Mouse (Mus musculus): Measurements from ENCODE around the gene Gpm6b. TPM values are rescaled to one million over a fixed set of nuclear protein-coding genes. Genes with fewer than 3 reads are reported as not detected.

Gpm6b gene
- total RNA-seq, 2 experiments from 2014 or later, result 12.4 to 12.9 TPM

Other genes with a start within 250 kb of the Gpm6b start
- gene Gemin8, start 68.5 kb upstream of the Gpm6b start, total RNA-seq (2021), result 1 to 10 TPM; 2.4 to 2.9 TPM
- 10 to 100 TPM; 14.7 to 16.7 TPM for gene Trappc2, start 201.7 kb downstream of the Gpm6b start, total RNA-seq (2021)
- 1 to 10 TPM; 3.3 to 3.6 TPM for gene Ofd1, start 201.8 kb downstream of the Gpm6b start, total RNA-seq (2021)
- gene Rab9, start 241.0 kb downstream of the Gpm6b start, total RNA-seq (2021), result 10 to 100 TPM; 22.4 to 25.3 TPM

Data from heart, postnatal 25 days (tissue).